Mouse (Mus musculus) stomach, embryonic 14.5 days (tissue): ENCODE results near the gene Vax1. TPM values are rescaled to one million over a fixed set of nuclear protein-coding genes. Genes with fewer than 3 reads are reported as not detected.

Experiments
- ATAC-seq: fragments of 200-750 bp; cut with Nextera tagmentation; 2 replicates; pipeline ENCODE4 v1.8.0; 2017; ENCODE audit warnings: low read depth, moderate TSS enrichment; ENCODE audit not compliant: insufficient number of reproducible peaks, insufficient read depth, low FRiP score
- H3K27ac ChIP-seq: fragments of 300-500 bp; sonication (generic); 2 replicates; pipeline ENCODE4 v1.5.1; 2014; ENCODE audit warnings: mild to moderate bottlenecking, low read length, moderate library complexity, mixed read lengths
- H3K27me3 ChIP-seq: fragments of 300-500 bp; sonication (generic); 2 replicates; pipeline ENCODE4 v1.6.1; 2014; ENCODE audit warnings: low read length, control low read depth, mixed read lengths; ENCODE audit not compliant: control insufficient read depth, insufficient read depth
- H3K36me3 ChIP-seq: fragments of 300-500 bp; sonication (generic); 2 replicates; pipeline ENCODE4 v1.6.1; 2014; ENCODE audit warnings: mild to moderate bottlenecking, control low read depth, low read length, moderate library complexity, mixed read lengths; ENCODE audit not compliant: control insufficient read depth, insufficient read depth
- H3K4me1 ChIP-seq: fragments of 300-500 bp; sonication (generic); 2 replicates; pipeline ENCODE4 v1.6.1; 2014; ENCODE audit warnings: low read length, control low read depth, mixed read lengths; ENCODE audit not compliant: control insufficient read depth, insufficient read depth
- H3K4me2 ChIP-seq: fragments of 300-500 bp; sonication (generic); replicated peaks from 2 replicates; pipeline ENCODE4 v1.6.1; 2014; ENCODE audit warnings: low read depth, low read length, control low read depth
- H3K4me3 ChIP-seq: fragments of 300-500 bp; sonication (generic); 2 replicates; pipeline ENCODE4 v1.5.1; 2014; ENCODE audit warnings: low read depth, low read length, control low read depth
- H3K9ac ChIP-seq: fragments of 300-500 bp; sonication (generic); replicated peaks from 2 replicates; pipeline ENCODE4 v1.6.1; 2014; ENCODE audit warnings: low read depth, mild to moderate bottlenecking, control low read depth, low read length, moderate library complexity, mixed read lengths
- H3K9me3 ChIP-seq: fragments of 300-500 bp; sonication (generic); 2 replicates; pipeline ENCODE4 v1.6.1; 2016; ENCODE audit warnings: low read depth, low read length, control low read depth; ENCODE audit not compliant: control insufficient read depth
- WGBS: fragments of 180-500 bp; shearing (Covaris S2); extraction: QIAGEN DNeasy Blood & Tissue Kit; methylation state at CpG from one replicate; pipeline ENCODE4 v1.1.7; 2014; 5-methylcytosine and 5-hydroxymethylcytosine counted together
- polyA plus RNA-seq: library from polyadenylated mRNA; unstranded; fragments of >200 nt; fragmentation: Nextera tagmentation; extraction: Ambion mirVana; gene quantifications from 2 replicates; pipeline ENCODE4 v1.2.1, GENCODE M21; 2014

Vax1 gene
- polyA plus RNA-seq, 1 experiment from 2014 or later = not detected

DNA sequence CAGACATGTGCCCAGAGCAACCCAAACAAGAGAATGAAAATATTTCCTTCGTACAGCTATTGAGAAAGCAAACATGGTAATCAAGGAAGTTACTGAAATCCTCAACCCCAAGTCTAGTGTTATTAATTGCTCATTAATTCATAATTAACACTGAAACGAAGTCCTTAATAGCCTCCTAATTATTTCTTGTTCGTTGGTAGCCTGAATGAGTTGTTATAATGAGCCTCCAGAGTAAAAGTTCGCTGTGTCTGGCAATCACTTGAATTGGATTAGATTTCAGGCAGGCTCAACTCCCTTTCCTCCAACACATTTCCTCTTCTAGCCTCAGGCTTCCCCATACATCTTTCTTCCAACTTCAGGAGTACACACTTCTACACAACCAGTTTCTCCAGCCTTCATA, 27.6 kb downstream of the Vax1 start:
- H3K27ac ChIP-seq = no peak overlapping the region
- WGBS = 79% methylated on average over 4 of the region's 4 CpGs
- no peaks in the 10 kb centered on the region for H3K36me3 ChIP-seq
- no peaks in the 10 kb centered on the region for H3K9me3 ChIP-seq
- no peak overlapping the region for H3K4me2 ChIP-seq
- no peak overlapping the region for H3K9ac ChIP-seq
- no peak for ATAC-seq
- no peak overlapping the region for H3K4me3 ChIP-seq
- H3K27me3 ChIP-seq = no peaks in the 10 kb centered on the region
- no peaks in the 10 kb centered on the region for H3K4me1 ChIP-seq

DNA sequence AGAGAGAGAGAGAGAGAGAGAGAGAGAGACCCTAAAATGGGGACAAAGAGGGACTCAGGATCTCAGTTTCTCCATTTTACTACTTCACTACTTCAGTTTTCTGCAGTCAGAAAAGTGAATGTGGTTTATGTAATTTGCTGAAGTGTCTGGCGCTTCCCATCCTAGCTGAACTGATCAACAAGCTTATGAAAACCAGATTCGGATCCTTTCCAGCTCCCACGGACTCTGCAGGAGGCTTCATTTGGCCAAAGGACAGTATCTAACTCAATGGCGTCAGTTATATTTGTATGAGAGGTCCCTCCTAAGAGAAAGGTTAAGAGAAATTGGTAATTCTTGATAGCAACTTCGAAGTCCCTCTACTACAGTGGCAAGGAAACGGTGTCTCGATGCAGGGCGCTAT, 34.5 kb downstream of the Vax1 start:
- Histone ChIP-seq H3K36me3 (no peaks in the 10 kb centered on the region), H3K27ac (no peak overlapping the region), H3K4me1 (no peaks in the 10 kb centered on the region), H3K9ac (no peak overlapping the region), H3K27me3 (no peaks in the 10 kb centered on the region), H3K4me3 (no peak overlapping the region), H3K4me2 (no peak overlapping the region), H3K9me3 (no peaks in the 10 kb centered on the region)
- no peak for ATAC-seq
- WGBS = 66% methylated on average over 8 of the region's 8 CpGs

DNA sequence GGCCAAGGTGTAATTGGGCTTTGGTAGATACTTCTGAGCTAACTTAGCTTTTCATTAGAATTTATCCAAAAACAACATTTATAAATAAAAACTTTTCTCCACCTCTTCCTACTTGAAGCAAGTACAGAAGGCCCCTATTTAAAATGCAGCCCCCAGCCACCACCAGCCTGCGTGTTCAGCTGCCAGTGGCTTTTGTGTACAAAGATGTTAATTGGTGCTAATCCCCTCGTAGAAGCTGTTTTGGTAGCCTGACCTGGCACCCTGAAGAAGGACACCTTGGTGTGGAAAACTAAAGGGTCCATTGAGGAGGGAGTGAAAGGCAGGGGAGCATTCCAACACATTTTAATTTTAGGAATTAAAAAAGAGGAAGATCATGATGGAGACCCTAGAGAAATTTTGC, 34.9 kb downstream of the Vax1 start:
- ATAC-seq = no peak
- WGBS = 35% methylated on average over 2 of the region's 2 CpGs
- no peaks in the 10 kb centered on the region for H3K27me3 ChIP-seq
- no peak overlapping the region for H3K27ac ChIP-seq
- H3K4me3 ChIP-seq = no peak overlapping the region
- no peak overlapping the region for H3K4me2 ChIP-seq
- H3K36me3 ChIP-seq = no peaks in the 10 kb centered on the region
- H3K4me1 ChIP-seq = no peaks in the 10 kb centered on the region
- H3K9me3 ChIP-seq = no peaks in the 10 kb centered on the region
- no peak overlapping the region for H3K9ac ChIP-seq

DNA sequence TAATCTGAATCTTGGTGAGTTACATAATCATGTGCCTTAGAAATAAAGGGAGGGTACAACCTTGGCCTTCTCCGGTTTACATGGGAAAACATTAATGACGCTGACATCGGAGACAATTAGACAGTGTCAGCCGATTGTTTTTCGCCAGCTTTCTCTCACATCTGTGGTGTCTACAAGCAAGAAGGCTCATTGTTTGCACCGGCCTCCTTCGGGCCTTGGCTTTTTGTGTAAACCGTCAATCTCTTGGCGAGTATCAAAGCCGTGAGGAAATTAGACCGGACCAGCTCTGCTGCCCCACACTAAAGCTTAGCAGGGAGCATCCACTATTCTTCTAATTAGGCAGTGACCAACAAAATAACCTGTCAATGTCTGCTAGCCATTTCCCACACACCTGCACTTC, 36.7 kb downstream of the Vax1 start:
- 58% methylated on average over 11 of the region's 11 CpGs for WGBS

DNA sequence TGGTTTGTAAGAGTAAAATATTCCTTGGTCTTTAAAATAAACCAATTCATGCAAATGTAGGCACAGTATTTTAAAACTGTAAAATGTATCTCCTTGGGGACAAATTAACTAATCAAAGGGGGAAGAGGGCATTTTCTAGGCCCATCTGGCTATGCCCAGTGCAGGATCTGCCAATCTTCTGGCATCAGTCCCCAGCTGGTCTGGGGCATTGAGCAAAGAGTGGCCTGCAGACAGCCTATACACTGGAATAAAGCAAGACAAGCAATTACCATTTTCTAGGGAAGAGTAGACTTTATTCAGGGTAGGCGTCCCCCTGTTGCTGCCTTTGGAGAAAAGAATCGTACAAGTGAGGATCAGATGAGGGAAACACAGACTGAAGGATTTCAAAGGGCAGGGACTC, 40.2 kb downstream of the Vax1 start:
- no peaks in the 10 kb centered on the region for H3K36me3 ChIP-seq
- no peaks in the 10 kb centered on the region for H3K27me3 ChIP-seq
- no peak overlapping the region for H3K9ac ChIP-seq
- H3K9me3 ChIP-seq = no peaks in the 10 kb centered on the region
- H3K27ac ChIP-seq = no peak overlapping the region
- H3K4me2 ChIP-seq = no peak overlapping the region
- 78% methylated on average over 2 of the region's 2 CpGs for WGBS
- no peak for ATAC-seq
- H3K4me3 ChIP-seq = no peak overlapping the region
- H3K4me1 ChIP-seq = no peaks in the 10 kb centered on the region

More for the DNA sequence above, 36.7 kb downstream of the Vax1 start:
- no peaks in the 10 kb centered on the region for H3K9me3 ChIP-seq
- H3K36me3 ChIP-seq = no peaks in the 10 kb centered on the region
- H3K9ac ChIP-seq = no peak overlapping the region
- no peak overlapping the region for H3K4me2 ChIP-seq
- H3K4me1 ChIP-seq = no peaks in the 10 kb centered on the region
- H3K27ac ChIP-seq = no peak overlapping the region
- no peak overlapping the region for H3K4me3 ChIP-seq
- no peak for ATAC-seq
- H3K27me3 ChIP-seq = no peaks in the 10 kb centered on the region

DNA sequence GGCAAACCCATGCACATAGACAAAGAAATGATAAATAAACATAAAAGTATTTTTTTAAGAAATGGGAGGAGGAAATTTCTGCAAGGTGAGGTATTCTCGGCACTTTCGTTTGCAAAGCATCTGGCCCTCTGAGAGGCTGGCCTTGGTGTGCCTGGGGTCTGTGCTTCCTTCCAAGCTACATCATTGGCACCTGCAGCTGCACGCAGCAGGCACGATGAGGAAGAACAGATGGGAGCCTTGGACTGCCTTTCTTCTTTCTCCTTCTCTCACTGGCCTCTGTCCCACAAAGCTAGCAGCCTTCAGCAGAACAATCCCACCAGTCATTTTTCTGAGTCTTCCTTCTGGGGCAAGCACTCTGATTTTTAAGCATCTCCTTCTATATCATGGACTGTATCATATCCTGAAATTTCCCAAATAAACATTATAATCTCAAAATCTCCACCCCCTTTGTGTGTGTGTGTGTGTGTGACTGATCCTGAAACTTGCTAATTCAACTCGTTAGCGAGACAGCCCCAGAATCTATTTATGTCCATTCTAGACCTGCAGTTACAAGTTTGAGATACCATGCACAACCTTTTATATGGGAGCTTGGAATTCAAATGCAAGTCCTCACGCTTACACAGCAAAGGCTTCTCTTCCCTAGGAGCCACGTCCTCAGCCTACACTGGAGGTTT, 41.2 kb downstream of the Vax1 start:
- H3K4me2 ChIP-seq = no peak overlapping the region
- H3K27ac ChIP-seq = no peak overlapping the region
- ATAC-seq = no peak
- no peak overlapping the region for H3K9ac ChIP-seq
- H3K36me3 ChIP-seq = no peaks in the 10 kb centered on the region
- H3K27me3 ChIP-seq = no peaks in the 10 kb centered on the region
- no peaks in the 10 kb centered on the region for H3K9me3 ChIP-seq
- 79% methylated on average over 8 of the region's 8 CpGs for WGBS
- no peaks in the 10 kb centered on the region for H3K4me1 ChIP-seq
- H3K4me3 ChIP-seq = no peak overlapping the region

DNA sequence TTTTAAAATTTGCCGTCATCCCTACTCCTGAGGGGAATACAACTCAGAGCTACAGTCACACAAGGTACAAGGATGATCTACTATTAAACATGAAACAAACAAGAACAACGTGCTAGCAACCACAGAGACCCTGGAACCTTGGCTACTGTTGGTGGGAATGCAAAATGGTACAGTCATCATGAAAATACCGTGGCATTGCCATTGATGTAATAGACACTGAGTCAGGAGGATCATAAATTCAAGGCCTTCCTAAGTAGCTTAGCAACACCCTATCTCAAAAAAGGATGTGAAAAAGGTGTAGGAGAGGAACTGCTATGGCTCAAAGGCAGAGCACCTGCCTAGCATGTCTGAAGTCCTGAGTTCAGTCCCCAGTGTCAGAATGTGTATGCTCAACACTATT, 42.4 kb downstream of the Vax1 start:
- H3K4me2 ChIP-seq = no peak overlapping the region
- no peak for ATAC-seq
- no peak overlapping the region for H3K9ac ChIP-seq
- no peaks in the 10 kb centered on the region for H3K9me3 ChIP-seq
- no peaks in the 10 kb centered on the region for H3K27me3 ChIP-seq
- no peak overlapping the region for H3K27ac ChIP-seq
- 85% methylated on average over 3 of the region's 3 CpGs for WGBS
- H3K4me1 ChIP-seq = no peaks in the 10 kb centered on the region
- H3K36me3 ChIP-seq = no peaks in the 10 kb centered on the region
- no peak overlapping the region for H3K4me3 ChIP-seq

Other genes starting within 250 kb of the Vax1 start
- gene Eno4, start 226.6 kb downstream of the Vax1 start, polyA plus RNA-seq = 0.32 and 0.38 TPM in 2 replicates
- 4.9 and 5.0 TPM in 2 replicates for gene Hspa12a, start 226.4 kb downstream of the Vax1 start, polyA plus RNA-seq
- gene Shtn1, start 94.0 kb downstream of the Vax1 start, polyA plus RNA-seq = 9.9 and 11.8 TPM in 2 replicates
- 0.10 TPM in 1 of 2 replicates, not detected in the other for gene Kcnk18, start 49.2 kb upstream of the Vax1 start, polyA plus RNA-seq
- 15.2 and 16.0 TPM in 2 replicates for gene Slc18a2, start 90.8 kb upstream of the Vax1 start, polyA plus RNA-seq
- 30.0 and 53.3 TPM in 2 replicates for gene Rps12-ps3, start 152.2 kb upstream of the Vax1 start, polyA plus RNA-seq
- gene Pdzd8, start 175.7 kb upstream of the Vax1 start, polyA plus RNA-seq = 16.7 and 20.3 TPM in 2 replicates